Mouse (Mus musculus): ENCODE results near the gene Tmed6.

DNA sequence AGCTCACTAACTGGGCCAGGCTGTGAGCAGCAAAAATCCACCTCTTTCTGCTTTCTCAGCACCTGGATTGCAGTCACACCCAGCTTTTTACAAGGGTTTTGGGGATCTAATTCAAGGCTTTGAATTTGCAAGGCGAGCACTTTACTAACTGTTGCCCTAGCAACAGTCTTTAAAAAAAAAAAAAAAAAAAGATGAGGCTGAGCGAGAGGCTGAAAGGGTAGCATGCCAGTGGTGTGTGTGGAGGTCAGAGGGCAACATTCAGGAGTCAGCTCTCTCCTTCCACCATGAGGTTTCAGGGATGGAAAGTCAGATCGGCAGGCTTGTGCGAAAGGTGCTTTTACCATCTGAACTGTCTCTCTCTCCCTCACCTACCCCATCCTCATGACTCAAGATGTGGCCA is 47.8 kb upstream of the Tmed6 start:
- no peak for TF ChIP-seq CTCF (IDR thresholded peaks at IDR 0.05; ENCODE audit: control insufficient read depth, insufficient read depth, insufficient read length)
- TF ChIP-seq FOSL1 (IDR thresholded peaks at IDR 0.05; ENCODE audit: insufficient read depth, low read length, poor library complexity, severe bottlenecking): no peak
